Mouse (Mus musculus) erythroid progenitor cell, adult 5-6 weeks (primary cell): Measurements from ENCODE around the gene Myh15. TPM values are rescaled to one million over a fixed set of nuclear protein-coding genes. Genes with fewer than 3 reads are reported as not detected.

Source experiments
- ATAC-seq: replicated peaks from 2 replicates; pipeline ENCODE4 v1.8.0; 2016; ENCODE audit warnings: moderate number of reproducible peaks, mild to moderate bottlenecking, moderate TSS enrichment, inconsistent platforms; ENCODE audit not compliant: poor library complexity, low FRiP score, severe bottlenecking
- total RNA-seq, 2 experiments: library from RNA; stranded (forward) in 1 of 2; stranded (reverse) in 1 of 2; fragments of 150-400 nt in 1 of 2; fragments of 186-747, 209-891 nt in 1 of 2; gene quantifications; 2 replicates each; pipeline versions ENCODE4 v1.2.3 to v1.2.4; 2015 to 2017; ENCODE audit warnings: low replicate concordance in 2 of 2

Gene Myh15
- total RNA-seq (2015; ENCODE audit: low replicate concordance) (not detected in 2 replicates), total RNA-seq (2017; ENCODE audit: low replicate concordance) (0.45 and 0.64 TPM in 2 replicates)

- ATAC-seq: no peak
These were observed at the start of gene Myh15 for GRCm38 (mm10) chr16:49057186-49057585. Gene Myh15 (plus strand): TSS chr16:49057486.

GRCm38 (mm10) chr16:49016620-49017332 is 40.5 kb upstream of the Myh15 start:
- no peak for ATAC-seq

- ATAC-seq: no peak
These were observed 21.4 kb upstream of the Myh15 start for GRCm38 (mm10) chr16:49035852-49036251.

GRCm38 (mm10) chr16:49037771-49038170 is 19.5 kb upstream of the Myh15 start:
- no peak for ATAC-seq

GRCm38 (mm10) chr16:49040554-49041221 is 16.6 kb upstream of the Myh15 start:
- no peak for ATAC-seq

GRCm38 (mm10) chr16:49049214-49049613 is 8.1 kb upstream of the Myh15 start:
- ATAC-seq: no peak

- no peak for ATAC-seq
These were observed 12.1 kb downstream of the Myh15 start for GRCm38 (mm10) chr16:49069256-49069963.

GRCm38 (mm10) chr16:49071316-49071715 is 14.0 kb downstream of the Myh15 start:
- ATAC-seq: no peak

- ATAC-seq: no peak
These were observed 70.7 kb downstream of the Myh15 start for GRCm38 (mm10) chr16:49128015-49128414.

- ATAC-seq: no peak
These were observed 98.9 kb downstream of the Myh15 start for GRCm38 (mm10) chr16:49156193-49156592.

GRCm38 (mm10) chr16:49164349-49165137 is 107.3 kb downstream of the Myh15 start:
- ATAC-seq: peak; percentile 59; the same call in 1 of the 2 replicates

- no peak for ATAC-seq
These were observed 108.4 kb downstream of the Myh15 start for GRCm38 (mm10) chr16:49165728-49166127.

- ATAC-seq: no peak
These were observed 110.0 kb downstream of the Myh15 start for GRCm38 (mm10) chr16:49167325-49167724.

- ATAC-seq: no peak
These were observed 117.8 kb downstream of the Myh15 start for GRCm38 (mm10) chr16:49175077-49175476.

GRCm38 (mm10) chr16:49175729-49176395 is 118.6 kb downstream of the Myh15 start:
- no peak for ATAC-seq

GRCm38 (mm10) chr16:49193521-49193920 is 136.2 kb downstream of the Myh15 start:
- no peak for ATAC-seq

GRCm38 (mm10) chr16:49193986-49194385 is 136.7 kb downstream of the Myh15 start:
- ATAC-seq: no peak

- no peak for ATAC-seq
These were observed 139.0 kb downstream of the Myh15 start for GRCm38 (mm10) chr16:49196290-49196689.

- ATAC-seq: no peak
These were observed 140.7 kb downstream of the Myh15 start for GRCm38 (mm10) chr16:49197951-49198350.
